Comparison of ENCODE assay signal across 8 mouse cellular contexts in genomic region chr8:127440161-127440833, GRCm38 (mm10).
DNase-seq lines count a peak whose midpoint lies in the region; ATAC-seq lines count a peak whose summit lies in the region.

No protein-coding gene starts in this region.

- no peaks in the 10 kb centered on the region for H3K9me3 ChIP-seq in neural tube, embryonic 13.5 days
- H3K9me3 ChIP-seq in forebrain, embryonic 15.5 days = no peaks in the 10 kb centered on the region
- no peaks in the 10 kb centered on the region for H3K9me3 ChIP-seq in kidney, embryonic 16.5 days (ENCODE audit: low read length)
- no peaks in the 10 kb centered on the region for H3K9me3 ChIP-seq in megakaryocyte, embryonic 14.5 days

- H3K9ac ChIP-seq in neural tube, embryonic 13.5 days = no peak overlapping the region
- no peak overlapping the region for H3K9ac ChIP-seq in forebrain, embryonic 15.5 days (replicated peaks)
- H3K9ac ChIP-seq in kidney, embryonic 16.5 days (replicated peaks; ENCODE audit: low read length) = peak overlapping the region; percentile 62

- WGBS in neural tube, embryonic 13.5 days = 79% methylated on average over 9 of the region's 9 CpGs
- WGBS in forebrain, embryonic 15.5 days = 75% methylated on average over 9 of the region's 9 CpGs
- 74% methylated on average over 9 of the region's 9 CpGs for WGBS in kidney, embryonic 16.5 days

- H3K27ac ChIP-seq in neural tube, embryonic 13.5 days (replicated peaks) = 0 out of 2 replicates have a peak overlapping the region, but pooled peaks have one; percentile 2
- peak overlapping the region; percentile 82 for H3K27ac ChIP-seq in forebrain, embryonic 15.5 days (replicated peaks)
- H3K27ac ChIP-seq in kidney, embryonic 16.5 days (ENCODE audit: low read length) = peak overlapping the region; percentile 94

- no peaks in the 10 kb centered on the region for H3K27me3 ChIP-seq in neural tube, embryonic 13.5 days
- H3K27me3 ChIP-seq in forebrain, embryonic 15.5 days = no peaks in the 10 kb centered on the region
- H3K27me3 ChIP-seq in kidney, embryonic 16.5 days (ENCODE audit: insufficient read depth, low read length) = no peaks in the 10 kb centered on the region
- peaks cover 2% of the 10 kb centered on the region for H3K27me3 ChIP-seq in megakaryocyte, embryonic 14.5 days (replicated peaks)

- no peak for DNase-seq in neural tube, embryonic 10.5 days (ENCODE audit: extremely low spot score, low spot score)
- no peak for DNase-seq in spleen, postnatal 14 days (ENCODE audit: low spot score in 2 of 2)
- DNase-seq in adrenal gland, postnatal 14 days = no peak
- no peak for DNase-seq in thymus, postnatal 36 days

- no peak for ATAC-seq in neural tube, embryonic 13.5 days (ENCODE audit: low read depth)
- ATAC-seq in forebrain, embryonic 15.5 days (replicated peaks) = no peak
- peak; percentile 44; the same call in 1 of the 2 replicates for ATAC-seq in kidney, embryonic 16.5 days (ENCODE audit: low FRiP score, low TSS enrichment)

- H3K4me3 ChIP-seq in neural tube, embryonic 13.5 days = no peak overlapping the region
- no peak overlapping the region for H3K4me3 ChIP-seq in forebrain, embryonic 15.5 days
- peak overlapping the region; percentile 42 for H3K4me3 ChIP-seq in kidney, embryonic 16.5 days (ENCODE audit: low read length)
- H3K4me3 ChIP-seq in megakaryocyte, embryonic 14.5 days (replicated peaks) = peak overlapping the region; percentile 88

- H3K4me2 ChIP-seq in neural tube, embryonic 13.5 days = no peak overlapping the region
- H3K4me2 ChIP-seq in forebrain, embryonic 15.5 days (replicated peaks) = no peak overlapping the region
- peak overlapping the region; percentile 43 for H3K4me2 ChIP-seq in kidney, embryonic 16.5 days (replicated peaks; ENCODE audit: low read depth, low read length)

- 0 out of 2 replicates have a peak, but pooled peaks cover 4% of the 10 kb centered on the region for H3K36me3 ChIP-seq in neural tube, embryonic 13.5 days
- no peaks in the 10 kb centered on the region for H3K36me3 ChIP-seq in forebrain, embryonic 15.5 days
- H3K36me3 ChIP-seq in kidney, embryonic 16.5 days (ENCODE audit: insufficient read depth, low read length) = no peaks in the 10 kb centered on the region
- peaks cover 7% of the 10 kb centered on the region for H3K36me3 ChIP-seq in megakaryocyte, embryonic 14.5 days (replicated peaks; ENCODE audit: low read length)

- H3K4me1 ChIP-seq in neural tube, embryonic 13.5 days (replicated peaks) = peaks cover 18% of the 10 kb centered on the region
- H3K4me1 ChIP-seq in forebrain, embryonic 15.5 days = peaks cover 24% of the 10 kb centered on the region
- peaks cover 28% of the 10 kb centered on the region for H3K4me1 ChIP-seq in kidney, embryonic 16.5 days (ENCODE audit: insufficient read depth, low read length)
- H3K4me1 ChIP-seq in megakaryocyte, embryonic 14.5 days = peaks cover 64% of the 10 kb centered on the region

Comparison
In these comparisons a context has a peak if more than half of its experiments do, and no peak if none do; other contexts are left out.
1. H3K27ac ChIP-seq: peak in every context shown above with its lines; median percentile 94 in kidney, embryonic 16.5 days; 82 in forebrain, embryonic 15.5 days; 2 in neural tube, embryonic 13.5 days.
2. H3K4me3 ChIP-seq: peak in kidney, embryonic 16.5 days (single experiment) and megakaryocyte, embryonic 14.5 days (single experiment); none in neural tube, embryonic 13.5 days (single experiment) and forebrain, embryonic 15.5 days (single experiment).